Mouse (Mus musculus) embryonic fibroblast, embryonic 13.5 days (primary cell): Measurements from ENCODE around the gene Lrba.

Experiments
- CTCF ChIP-seq: IDR thresholded peaks from 2 replicates; pipeline ENCODE4 v1.5.1; 2011; ENCODE audit warnings: mild to moderate bottlenecking, control low read depth, low read length, moderate library complexity, borderline replicate concordance; ENCODE audit not compliant: insufficient read depth
- POLR2A ChIP-seq: IDR thresholded peaks from 2 replicates; pipeline ENCODE4 v1.6.1; 2011; ENCODE audit warnings: low read depth, mild to moderate bottlenecking, control low read depth, low read length, moderate library complexity

- TF ChIP-seq CTCF, result no peak
- no peak for TF ChIP-seq POLR2A
Observed at GRCm38 (mm10) chr3:86698947-86699346, 474.5 kb downstream of the Lrba start.
